Mouse (Mus musculus) layer of hippocampus, adult 9-11 months (tissue): ENCODE measurements at regions not wholly inside any gene's neighbourhood (a gene's known extent, or its start where the extent isn't known, plus 50 kb on each side); places are given as distances from the start of the nearest gene placed in this dataset.
A peak's percentile ranks its signal among the peaks of the same experiment; 100 is the strongest.
"Not testable (repeated sequence)": the region's sequence is repeated elsewhere in the genome, so short reads cannot be mapped to it uniquely, and the experiment has no call there.

Experiments
- DNase-seq: peaks from one replicate; pipeline ENCODE4 v3.0.0; 2022

- DNase-seq = no peak
Measured at GRCm38 (mm10) chr10:7390239-7391091, 83.0 kb downstream of the Ulbp1 start.

- not testable (repeated sequence) for DNase-seq
Measured at GRCm38 (mm10) chr10:7358791-7359190, 114.6 kb downstream of the Ulbp1 start.

DNA sequence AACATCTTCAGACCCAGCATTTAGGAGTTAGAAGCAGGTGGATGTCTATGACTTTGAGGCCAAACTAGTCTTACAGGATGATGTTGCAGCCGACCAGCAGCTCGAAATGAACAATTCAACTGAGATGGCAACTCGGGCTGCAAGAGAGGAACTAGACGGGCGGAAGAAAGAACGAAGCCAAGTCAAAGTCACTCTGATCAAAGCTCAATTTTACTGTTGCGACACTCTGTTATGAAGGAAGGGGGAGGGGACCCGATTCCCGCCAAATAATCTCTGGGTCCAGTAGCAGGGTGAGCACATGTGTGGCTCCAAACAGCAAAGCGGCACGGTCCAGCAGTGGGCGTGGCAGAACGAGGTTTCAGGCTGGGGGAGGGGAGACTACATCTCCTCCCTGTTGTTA lies 129.1 kb downstream of the Ulbp1 start:
- DNase-seq = not testable (repeated sequence)

DNA sequence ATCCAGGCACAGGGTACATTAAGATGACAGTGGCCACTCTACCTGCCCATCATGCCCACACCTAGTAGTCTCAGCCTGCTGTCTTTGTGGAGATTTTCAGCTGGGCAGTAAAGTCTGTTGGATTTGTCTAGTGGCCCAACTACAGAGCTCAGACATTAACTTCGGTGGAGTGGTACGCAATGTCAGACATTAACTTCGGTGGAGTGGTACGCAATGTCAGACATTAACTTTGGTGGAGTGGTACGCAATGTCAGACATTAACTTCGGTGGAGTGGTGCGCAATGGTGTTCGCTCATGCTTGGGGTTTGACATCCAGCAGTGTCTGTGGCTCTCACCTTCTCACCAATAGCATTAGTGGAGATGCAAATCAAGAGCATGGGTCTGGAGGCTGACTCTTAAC lies 129.7 kb downstream of the Ulbp1 start:
- not testable (repeated sequence) for DNase-seq

GRCm38 (mm10) chr10:7333077-7333747 lies 121.2 kb upstream of the Cnksr3 start:
- DNase-seq = peak; percentile 56

- DNase-seq = no peak
Measured at GRCm38 (mm10) chr10:7328262-7328661, 116.2 kb upstream of the Cnksr3 start.

DNA sequence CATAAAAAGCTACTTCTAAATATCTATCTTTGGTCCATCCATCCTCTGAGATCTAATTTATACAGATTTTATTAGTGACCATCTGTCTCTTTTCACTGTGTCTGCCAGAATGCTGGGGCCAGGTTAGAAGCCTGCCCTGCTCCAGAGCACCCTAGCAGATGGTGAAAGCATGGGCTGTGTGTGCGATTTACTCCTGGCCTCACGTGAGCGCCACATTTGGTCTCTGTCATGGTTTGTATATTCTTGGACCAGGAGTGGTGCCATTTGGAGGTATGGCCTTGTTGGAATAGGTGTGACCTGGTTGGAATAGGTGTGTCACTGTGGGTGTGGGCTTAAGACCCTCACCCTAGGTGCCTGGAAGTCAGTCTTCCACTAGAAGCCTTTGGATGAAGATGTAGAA lies 115.0 kb upstream of the Cnksr3 start:
- DNase-seq = not testable (repeated sequence)

GRCm38 (mm10) chr10:7325074-7325473 lies 113.0 kb upstream of the Cnksr3 start:
- DNase-seq = no peak

- DNase-seq = no peak
Measured at GRCm38 (mm10) chr10:7323258-7323657, 111.2 kb upstream of the Cnksr3 start.

DNA sequence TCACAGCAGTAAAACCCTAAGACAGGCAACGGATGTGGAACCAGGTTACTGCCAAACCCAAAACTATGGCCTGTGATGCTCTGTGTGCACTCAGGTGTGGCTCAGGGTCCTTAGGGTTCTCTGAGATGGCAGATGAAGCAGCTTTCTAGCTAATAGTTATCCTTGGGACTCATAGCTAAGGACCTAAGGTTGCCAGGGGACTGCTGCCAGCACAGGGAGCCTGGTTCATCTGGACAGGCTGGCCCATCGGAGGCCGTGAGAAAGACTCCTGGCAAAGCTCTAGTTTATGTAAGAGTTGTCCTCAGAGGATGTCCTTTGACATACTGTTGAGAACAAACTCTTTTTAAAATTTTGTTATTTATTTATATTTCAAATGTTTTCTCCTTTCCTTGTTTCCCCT lies 97.9 kb upstream of the Cnksr3 start:
- DNase-seq = no peak

GRCm38 (mm10) chr10:7305881-7306280 lies 93.8 kb upstream of the Cnksr3 start:
- not testable (repeated sequence) for DNase-seq

DNA sequence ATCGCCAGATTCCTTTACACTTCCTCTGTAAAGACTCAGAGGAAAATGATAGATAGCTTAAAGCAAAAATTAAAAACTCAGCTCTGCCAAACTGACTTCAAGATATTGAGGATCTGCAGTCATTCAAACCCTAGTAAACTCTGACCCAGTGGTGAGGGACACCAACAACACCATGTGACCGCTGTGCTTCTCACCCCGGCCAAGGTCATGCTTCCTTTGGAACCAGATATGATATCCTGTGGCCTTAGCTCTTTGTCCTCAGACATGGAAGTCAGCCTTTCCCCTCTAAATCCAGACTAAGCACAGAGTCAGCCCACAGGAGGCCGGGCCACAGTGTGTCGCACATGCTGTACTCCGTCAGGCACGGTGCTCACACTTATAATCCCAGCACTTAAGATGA lies 86.3 kb upstream of the Cnksr3 start:
- DNase-seq = no peak

DNA sequence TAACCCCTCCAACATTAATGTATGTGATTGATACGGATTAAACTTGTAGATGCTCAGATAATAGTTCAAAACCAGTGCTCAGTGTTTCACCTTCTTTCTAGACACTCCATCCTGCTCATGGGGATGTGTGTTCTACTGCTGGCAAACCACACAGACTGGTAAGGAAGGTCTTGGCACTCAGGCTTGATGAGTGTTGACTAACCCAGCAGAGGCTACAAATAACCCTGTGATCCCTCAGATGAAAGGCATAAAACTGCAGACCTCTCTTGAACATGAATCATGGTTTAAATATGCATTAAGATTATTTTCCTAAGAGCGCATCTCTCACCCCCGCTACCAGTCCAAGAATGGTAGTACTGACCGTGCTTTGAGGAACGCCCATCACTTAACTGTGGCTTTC lies 83.9 kb upstream of the Cnksr3 start:
- DNase-seq = no peak

DNA sequence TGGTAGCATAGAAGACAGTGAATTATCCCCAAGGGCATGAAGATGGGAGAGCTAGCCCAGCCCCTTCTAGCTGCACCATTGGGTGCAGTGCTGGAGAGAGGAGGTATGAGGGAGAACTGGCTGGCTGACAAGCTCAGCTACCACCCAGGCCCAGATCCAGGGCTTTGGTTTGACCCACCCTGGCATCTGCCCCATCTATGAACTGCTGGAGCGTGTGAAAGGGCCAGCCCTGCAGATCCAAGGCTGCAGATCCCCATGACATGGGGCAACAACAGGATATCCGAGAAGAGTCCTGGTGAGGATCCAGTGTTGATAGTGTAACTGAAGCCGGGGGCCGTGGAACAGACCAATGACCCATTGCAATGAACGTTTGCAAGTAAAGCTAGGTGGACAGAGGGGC lies 81.2 kb upstream of the Cnksr3 start:
- no peak for DNase-seq

DNA sequence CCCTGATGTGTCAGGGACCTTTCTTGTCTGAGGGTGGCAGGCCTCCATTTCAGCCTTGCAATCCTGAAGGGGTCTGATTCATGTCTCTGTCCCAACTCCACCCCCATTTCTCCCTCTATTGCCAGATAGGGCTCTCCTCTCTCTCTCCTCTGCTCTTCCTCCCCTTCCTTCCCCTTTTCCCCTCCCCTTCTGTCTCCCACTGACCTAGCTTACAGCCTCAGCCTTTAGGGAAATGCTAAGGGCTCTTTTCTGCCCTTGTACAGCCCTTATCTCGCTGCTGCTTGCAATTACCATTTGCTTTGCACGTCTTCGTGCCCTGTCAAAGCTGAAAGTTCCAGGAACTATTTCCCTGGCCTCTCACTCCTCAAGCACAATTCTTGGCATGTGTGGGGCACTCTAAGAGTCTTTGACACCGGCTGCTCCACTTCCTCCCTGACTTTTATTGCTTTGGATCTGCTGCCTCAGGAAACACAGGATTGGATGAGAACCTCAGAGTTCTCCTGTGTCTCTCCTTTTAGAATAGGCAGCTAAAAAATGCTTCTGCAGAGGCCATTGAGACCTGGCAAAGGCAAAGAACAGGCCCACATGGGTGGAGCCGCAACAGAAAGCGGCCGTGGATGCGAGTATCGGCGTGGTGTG lies 77.9 kb upstream of the Cnksr3 start:
- no peak for DNase-seq

- no peak for DNase-seq
Measured at GRCm38 (mm10) chr10:7285112-7285905, 73.3 kb upstream of the Cnksr3 start.

- no peak for DNase-seq
Measured at GRCm38 (mm10) chr10:7280429-7280828, 68.4 kb upstream of the Cnksr3 start.

DNA sequence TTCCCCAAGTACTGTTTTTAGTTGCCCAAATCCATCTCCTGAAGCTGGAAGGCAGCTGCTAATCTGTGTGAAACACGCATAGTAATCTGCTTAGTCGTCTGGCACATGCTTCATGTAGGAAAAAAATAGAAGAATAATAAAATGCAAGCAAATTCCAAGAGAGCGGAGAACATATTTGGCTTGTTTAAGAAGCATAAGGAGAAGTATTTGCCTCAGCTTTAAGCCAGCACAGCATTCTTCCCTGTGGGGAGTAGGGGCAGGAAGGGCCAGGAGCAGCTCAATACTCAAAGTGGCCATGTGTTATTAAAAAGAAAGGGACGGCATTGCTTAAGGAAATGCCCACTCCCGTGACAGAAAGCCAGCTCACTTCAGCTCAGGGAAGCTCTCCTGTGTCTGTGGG lies 66.8 kb upstream of the Cnksr3 start:
- peak; percentile 11 for DNase-seq

- DNase-seq = no peak
Measured at GRCm38 (mm10) chr10:7275357-7275756, 63.3 kb upstream of the Cnksr3 start.

- no peak for DNase-seq
Measured at GRCm38 (mm10) chr10:7274422-7274821, 62.4 kb upstream of the Cnksr3 start.

- DNase-seq = no peak
Measured at GRCm38 (mm10) chr10:7271156-7271555, 59.1 kb upstream of the Cnksr3 start.

GRCm38 (mm10) chr10:7268386-7269033 lies 56.5 kb upstream of the Cnksr3 start:
- DNase-seq = peak; percentile 72
